Mouse (Mus musculus) MEL-GATA-1-ER (cell line): ENCODE results near the gene Pcnp.

Experiments
- DNase-seq: peaks from one replicate; pipeline ENCODE4 v3.0.0-alpha.2; 2012; ENCODE audit warnings: low read depth; ENCODE audit errors: extremely low read depth

Gene Pcnp

DNA sequence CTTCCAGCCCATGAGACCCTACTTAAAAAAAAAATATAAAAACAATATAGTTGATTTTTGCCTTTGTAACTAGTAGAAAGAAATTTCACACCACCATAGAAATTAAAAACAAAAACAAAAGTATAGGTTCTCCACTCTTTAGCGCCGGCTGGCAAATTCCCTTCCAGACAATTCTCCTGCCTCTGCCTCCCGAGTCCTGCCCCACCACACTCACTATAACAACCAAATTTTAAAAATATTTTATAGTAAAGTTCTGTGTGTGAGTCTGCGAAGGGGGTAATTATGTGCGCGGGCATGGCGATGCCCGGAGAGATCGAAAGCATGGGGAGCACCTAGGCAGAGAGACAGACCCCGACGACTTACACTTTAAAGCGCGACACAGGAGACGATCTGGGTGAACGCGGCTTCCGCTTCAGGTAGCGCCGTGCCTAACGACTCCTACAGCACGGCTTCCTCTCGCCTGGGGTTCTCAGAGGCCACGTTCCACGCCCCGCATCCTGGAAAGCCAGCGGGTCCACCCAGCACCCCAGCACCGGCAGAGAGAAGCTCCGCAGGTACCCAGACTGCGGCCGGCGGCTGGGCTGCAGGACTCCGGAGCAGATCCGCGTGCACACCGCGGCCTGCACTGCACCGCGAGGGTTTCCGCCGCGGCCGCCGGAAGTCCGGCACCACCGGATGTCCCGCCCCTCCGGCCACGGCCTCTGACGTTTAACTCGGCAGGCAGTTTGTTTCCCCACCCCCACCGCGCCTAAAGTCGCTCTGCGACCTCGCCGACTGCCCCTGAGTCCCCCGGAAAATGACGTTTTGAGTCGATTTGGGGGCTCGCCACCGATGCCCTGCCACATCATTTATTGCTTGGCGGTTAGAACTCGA lies 7.8 kb upstream of the Pcnp start, which contains the start of gene Trmt10c:
TSS of gene Trmt10c (minus strand) at position 682 of the 873 bp plus-strand sequence.
- peak; percentile 79 for DNase-seq

- DNase-seq = peak; percentile 35
Observed at GRCm38 (mm10) chr16:56036501-56036900, 7.0 kb upstream of the Pcnp start.

GRCm38 (mm10) chr16:56034566-56034965 lies 5.0 kb upstream of the Pcnp start:
- DNase-seq = no peak

DNA sequence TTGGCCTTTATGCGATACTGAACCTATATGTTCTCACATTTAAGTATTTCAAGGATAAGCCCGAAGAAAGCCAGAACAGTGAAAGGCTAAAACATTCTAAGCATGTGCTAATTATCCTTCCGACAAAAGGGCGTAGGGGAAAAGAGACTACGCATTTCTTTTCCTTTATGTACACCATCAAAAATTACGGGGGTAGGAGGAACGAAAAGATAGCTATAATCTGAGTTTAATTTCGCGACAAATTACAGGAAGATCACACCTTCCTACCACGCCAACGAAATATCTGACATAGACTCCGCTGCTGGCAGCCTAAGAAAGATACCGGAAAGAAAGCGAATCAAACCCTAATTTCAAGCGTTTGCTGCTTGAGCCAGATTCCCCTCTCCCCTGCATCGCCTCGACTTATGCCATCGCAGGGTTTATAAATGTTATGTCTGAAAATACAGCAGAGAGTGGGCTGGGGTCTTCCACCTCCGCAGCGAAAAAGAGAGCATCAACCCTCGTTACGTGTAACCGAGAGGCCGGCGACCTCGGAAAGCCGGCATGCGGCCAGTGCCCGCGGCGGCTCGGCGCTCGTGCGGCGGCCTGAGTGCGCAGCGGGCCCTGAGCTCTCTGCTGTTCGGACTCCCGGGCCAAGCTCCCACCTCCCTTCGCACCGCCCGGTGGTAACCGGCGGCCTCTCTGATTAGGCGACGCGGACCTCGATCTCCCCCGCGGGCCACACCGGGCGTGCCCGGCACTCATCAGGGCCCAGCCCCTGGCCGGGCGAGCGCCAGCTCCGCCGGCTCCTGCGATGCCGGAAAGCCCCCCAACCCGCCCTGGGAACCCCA lies 602 bp downstream of the Pcnp start:
- DNase-seq = peak; percentile 30

DNA sequence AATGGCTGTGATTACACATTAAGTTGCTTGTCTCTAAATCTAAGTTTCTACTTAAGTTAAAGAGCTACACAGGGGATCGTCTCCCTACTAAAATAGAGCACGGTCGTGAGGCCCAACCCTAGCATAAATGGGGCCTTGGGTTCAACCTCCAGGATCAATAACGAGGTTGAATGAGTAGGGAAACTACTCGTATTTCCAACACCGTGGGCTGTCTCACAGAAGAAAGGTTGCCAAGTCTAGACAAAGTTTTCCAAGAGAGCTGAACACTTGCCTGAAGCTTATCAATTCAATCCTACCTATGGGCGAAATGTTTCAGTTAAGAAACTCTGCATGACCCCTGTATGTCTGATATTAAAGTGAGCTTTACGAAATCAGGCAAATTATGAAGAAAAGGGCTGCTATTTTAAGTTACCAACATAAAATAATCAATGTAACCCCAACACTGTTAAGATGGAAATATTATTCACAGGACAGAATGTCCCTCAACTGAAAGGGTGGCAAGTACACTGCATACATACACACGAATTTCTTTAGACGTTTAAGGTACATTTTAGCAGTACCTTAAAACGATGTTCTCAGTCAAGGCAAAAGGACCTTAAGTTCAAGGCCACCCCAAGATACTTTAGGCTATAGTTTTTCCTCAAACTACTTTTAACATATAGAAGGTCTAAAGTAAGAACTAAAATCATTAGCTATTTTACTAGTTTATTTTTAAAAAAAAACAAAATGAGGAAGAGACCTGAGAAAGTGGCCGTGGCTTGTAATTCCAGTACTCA lies 1.5 kb downstream of the Pcnp start:
- no peak for DNase-seq

GRCm38 (mm10) chr16:56019660-56020059 lies 9.9 kb downstream of the Pcnp start:
- no peak for DNase-seq

- no peak for DNase-seq
Observed at GRCm38 (mm10) chr16:56014076-56014475, 15.5 kb downstream of the Pcnp start.

DNA sequence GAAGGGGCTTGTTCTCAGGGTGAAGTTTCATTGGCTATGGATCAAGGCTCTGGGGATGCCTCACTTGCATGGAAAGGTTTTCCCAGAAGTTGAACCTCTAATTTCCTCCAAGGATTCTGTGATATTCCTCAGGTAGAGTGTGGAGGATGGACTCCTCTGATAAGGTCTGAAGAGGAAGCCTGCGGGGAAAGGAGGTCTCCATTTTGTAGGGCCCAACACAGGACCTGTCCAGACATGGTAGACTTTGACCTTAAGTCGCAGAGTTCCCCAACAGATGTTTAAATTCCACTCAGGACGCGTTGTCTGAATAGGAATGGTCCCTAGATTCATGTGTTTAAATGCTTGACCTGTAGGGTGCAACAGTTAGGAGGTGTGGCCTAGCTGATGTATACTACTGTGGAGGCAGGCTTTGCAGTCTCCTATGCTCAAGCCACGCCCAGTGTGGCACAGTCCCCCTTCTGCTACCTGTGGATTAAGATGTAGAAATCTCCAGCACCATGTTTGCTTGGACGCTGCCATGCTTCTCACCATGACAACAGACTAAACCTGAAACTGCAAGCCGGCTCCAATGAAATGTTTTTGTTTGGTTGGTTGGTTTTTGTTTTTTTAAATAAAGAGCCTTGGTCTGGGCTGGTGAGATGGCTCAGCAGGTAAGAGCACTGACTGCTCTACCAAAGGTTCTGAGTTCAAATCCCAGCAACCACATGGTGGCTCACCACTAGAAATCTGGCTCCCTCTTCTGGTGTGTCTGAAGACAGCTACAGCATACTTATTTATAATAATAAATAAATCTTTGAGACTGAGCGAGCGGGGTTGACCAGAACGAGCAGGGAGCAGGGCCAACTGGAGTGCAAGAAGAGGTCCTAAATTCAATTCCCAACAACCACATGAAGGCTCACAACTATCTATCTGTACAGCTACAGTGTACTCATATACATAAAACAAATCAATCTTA lies 16.5 kb downstream of the Pcnp start:
- no peak for DNase-seq

GRCm38 (mm10) chr16:56008862-56009261 lies 20.7 kb downstream of the Pcnp start:
- DNase-seq = no peak

DNA sequence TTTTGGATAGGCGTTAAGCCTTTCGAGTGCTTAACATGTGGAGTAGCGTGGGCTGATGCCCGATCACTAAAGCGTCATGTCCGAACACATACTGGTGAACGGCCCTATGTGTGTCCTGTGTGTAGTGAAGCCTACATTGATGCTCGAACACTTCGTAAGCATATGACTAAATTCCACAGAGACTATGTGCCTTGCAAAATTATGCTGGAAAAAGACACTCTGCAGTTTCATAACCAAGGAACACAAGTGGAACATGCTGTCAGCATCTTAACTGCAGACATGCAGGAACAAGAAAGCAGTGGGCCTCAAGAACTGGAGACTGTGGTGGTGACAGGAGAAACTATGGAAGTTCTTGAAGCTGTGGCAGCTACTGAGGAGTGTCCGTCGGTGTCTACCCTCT lies 22.7 kb downstream of the Pcnp start:
- DNase-seq = no peak

GRCm38 (mm10) chr16:55994235-55994634 lies 35.3 kb downstream of the Pcnp start:
- no peak for DNase-seq

- DNase-seq = no peak
Observed at GRCm38 (mm10) chr16:55990311-55990710, 39.2 kb downstream of the Pcnp start.

DNA sequence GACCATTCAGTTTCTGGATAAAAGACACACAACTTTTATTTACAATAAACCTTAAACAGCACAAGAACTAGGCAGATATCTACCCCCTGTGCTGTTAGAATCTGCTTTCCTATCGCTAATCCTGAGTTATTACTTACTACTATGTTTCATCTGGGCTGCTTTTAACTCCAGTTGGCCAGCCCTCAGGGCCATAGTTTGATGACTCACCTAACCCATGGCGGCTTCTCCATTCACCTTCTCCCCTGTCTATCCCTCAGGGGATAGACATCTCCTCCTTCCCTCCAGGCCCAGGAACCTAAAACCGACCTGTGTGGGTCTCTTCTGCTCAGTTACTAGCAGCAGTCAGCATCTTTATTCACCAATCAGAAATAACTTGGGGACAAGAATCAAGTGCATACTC lies 43.5 kb downstream of the Pcnp start:
- DNase-seq = no peak

GRCm38 (mm10) chr16:55974903-55975285 lies 54.6 kb downstream of the Pcnp start:
- DNase-seq = no peak

DNA sequence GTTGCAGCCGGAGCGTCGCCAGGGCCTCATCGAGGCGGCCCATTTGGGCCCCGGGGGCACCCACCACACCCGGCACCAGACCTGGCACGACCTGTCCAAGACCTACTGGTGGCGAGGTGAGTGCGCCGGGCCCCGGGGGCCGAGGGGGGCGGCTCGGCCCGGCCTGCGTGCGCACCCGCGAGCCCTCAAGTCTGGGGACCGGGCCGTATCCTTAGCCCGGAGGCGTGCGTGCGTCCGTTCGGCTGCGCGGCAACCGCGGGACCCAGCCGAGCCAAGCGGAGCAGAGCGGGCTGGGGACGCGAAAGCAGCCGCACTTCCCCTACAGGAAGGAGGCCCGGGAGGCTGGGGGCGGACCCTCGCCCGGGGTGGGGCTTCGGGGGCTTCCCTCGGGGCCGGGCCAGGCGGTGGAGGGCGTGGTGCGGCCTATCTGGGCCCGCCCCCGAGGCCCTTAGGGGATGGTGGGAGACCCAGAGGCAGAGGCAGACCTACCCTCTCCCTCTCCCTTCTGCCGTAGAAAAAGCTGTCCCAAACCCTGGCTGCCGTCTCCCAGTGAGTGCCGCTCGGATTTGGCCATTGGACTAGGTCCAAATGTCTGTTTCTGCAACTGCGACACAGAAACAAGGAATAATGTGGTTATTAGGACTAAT lies 55.2 kb downstream of the Pcnp start:
- DNase-seq = no peak

- peak; percentile 95 for DNase-seq
Observed at GRCm38 (mm10) chr16:55973431-55974255, 55.9 kb downstream of the Pcnp start, which contains the start of gene Zbtb11. Zbtb11 (plus strand) TSS chr16:55973883.

DNA sequence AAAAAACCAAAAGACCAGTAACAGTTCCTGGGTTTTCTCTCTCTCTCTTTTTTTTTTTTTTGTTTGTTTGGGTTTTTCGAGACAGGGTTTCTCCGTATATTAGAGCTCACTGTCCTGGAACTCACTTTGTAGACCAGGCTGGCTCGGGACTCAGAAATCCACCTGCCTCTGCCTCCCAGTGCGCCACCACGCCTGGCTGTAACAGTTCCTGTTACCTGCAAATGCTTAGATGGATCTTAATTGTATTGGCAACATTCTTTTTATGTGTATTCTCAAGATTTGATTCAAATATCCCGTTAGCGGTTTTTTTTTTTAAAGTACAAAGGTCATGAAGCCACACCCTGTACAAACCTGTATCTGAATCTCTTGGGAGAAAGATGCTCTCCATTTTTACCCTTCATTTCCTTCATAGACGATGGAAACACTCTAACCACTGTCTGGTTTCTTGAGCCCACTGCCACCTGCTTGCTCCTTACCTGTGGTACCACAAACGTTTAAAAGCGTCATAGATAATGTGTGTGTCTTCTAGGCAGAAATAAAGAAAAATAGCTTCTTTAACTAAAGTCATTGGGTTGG lies 56.8 kb downstream of the Pcnp start:
- no peak for DNase-seq

DNA sequence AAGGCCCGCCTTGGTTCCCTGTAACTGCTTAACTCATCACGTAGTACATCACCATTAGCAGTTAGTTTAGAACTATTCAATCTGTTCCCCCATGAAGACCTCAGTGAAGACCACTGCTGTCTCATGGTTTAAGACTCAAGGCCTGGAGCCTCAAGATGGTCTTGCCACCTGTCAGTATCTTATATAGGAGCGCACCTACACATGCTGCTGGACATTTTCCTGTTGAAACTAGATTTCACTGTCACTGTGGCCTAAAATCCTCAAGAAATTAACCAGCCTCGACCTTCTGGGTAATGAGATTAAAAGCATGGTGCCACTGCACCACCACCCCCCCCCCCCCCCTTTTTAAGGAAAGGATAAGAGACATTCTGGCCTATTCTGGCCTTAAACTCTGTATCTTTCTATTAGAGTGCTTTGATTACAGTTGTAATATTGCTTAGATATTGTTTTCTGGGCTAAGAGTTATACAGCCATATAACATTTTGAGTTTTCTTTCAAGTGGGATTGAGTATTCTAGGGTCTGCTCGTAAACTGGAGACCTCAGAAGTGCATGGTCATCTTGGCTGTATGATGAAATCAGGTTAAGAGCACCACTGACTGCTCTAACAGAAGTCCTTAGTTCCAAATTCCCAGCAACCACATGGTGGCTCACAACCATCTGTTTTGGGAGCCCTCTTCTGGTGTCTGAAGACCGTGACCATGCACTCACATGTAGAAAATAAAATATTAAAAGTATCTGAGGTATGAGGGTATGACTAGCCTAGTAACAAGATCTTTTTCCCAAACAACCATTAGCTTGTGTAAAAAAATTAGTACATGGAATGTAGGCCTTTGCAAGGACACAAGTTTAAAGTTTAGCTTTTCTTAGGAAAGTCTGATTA lies 57.6 kb downstream of the Pcnp start:
- no peak for DNase-seq
